Mouse (Mus musculus) liver, postnatal 0 days (tissue): ENCODE measurements at regions not wholly inside any gene's neighbourhood (a gene's known extent, or its start where the extent isn't known, plus 50 kb on each side); places are given as distances from the start of the nearest gene placed in this dataset.

Source experiments
- CTCF ChIP-seq: sonication (generic); IDR thresholded peaks from 2 replicates; pipeline ENCODE4 v1.5.1; 2016; ENCODE audit warnings: antibody characterized with exemption, low read depth
- EP300 ChIP-seq: IDR thresholded peaks from 2 replicates; pipeline ENCODE4 v1.6.1; 2016; ENCODE audit warnings: antibody characterized with exemption, low read depth, mild to moderate bottlenecking

- TF ChIP-seq CTCF (no peak), EP300 (no peak)
These were observed 50.2 kb upstream of the Mpdz start for GRCm38 (mm10) chr4:81492811-81493210.
